Mouse (Mus musculus) ZHBTc4 (cell line): Measurements from ENCODE around the gene Tamm41.

ENCODE experiments used
- DNase-seq: peaks from one replicate; pipeline ENCODE4 v3.0.0-alpha.2; 2011; ENCODE audit warnings: low read depth, low spot score

The Tamm41 gene

DNA sequence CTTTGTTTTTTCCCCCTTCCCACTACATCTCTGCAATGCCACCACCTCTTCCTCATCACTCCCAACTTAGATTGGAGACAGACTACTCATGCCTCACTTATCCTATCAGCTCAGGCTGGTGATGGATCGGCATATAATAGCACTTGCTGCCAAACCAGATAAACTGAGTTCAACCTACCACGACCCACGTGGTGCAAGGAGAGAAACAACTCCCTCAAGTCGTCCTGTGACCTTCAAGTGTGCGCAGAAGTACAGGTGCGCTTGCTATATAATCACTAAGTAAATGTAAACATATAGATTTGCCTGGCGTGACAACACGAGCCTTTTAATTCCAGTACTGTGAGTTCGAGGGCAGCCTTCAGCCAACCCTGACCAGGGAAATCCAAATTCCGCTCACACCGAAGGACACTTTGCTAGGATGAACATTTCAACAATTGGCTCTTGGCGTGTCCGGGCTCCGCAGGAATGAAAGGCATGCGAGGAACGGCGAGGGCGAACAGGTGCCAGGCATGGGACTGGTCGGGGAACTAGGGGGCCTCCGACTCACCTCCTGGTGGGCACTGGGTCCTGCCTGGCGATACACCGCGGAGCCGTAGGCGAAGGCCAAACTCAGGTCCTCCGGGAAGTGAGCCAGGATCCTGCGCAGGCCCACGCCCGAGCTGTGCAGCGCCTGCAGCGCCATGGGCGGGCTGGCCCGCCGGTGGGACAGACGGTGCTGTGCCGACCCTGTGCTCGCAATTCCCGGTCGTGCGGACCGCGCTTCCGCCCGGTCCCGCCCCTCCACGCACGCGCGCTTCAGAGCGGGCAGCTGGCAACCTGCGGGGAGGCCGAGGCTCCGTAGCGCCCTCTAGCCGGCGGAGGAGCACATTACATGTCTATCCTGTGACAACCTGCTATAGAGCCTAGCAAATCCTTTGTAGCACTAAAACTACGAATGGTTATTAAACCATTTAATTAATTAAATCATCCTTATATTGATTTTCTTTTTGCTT, at the start of gene Tamm41:
Gene Tamm41 (minus strand): TSS at position 774 of the 992 bp plus-strand sequence.
- peak; percentile 95 for DNase-seq

GRCm38 (mm10) chr6:115085274-115085841, 47.7 kb upstream of the Tamm41 start:
- DNase-seq, result no peak

- peak; percentile 64 for DNase-seq
Observed at GRCm38 (mm10) chr6:115076781-115077575, 39.3 kb upstream of the Tamm41 start.

DNA sequence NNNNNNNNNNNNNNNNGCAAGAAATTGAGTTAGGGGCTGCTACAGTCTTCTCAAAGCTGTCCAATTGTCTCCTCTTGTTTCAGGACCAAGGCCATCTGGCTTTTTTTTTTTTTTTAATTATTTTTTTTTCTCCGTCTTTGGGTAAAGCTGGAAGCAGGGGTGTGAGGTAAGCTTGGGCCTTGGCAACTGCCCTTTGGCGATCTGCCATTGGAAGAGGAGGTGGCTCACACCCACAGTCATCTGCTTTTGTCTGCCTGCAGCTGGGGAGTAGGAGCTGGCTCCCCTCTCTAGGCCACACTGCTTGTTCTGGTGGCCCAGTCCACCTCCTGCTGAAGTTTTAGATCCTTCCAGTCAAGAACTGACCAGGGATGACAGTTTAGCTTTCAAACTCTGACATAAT, 34.3 kb upstream of the Tamm41 start:
- DNase-seq, result no peak

DNA sequence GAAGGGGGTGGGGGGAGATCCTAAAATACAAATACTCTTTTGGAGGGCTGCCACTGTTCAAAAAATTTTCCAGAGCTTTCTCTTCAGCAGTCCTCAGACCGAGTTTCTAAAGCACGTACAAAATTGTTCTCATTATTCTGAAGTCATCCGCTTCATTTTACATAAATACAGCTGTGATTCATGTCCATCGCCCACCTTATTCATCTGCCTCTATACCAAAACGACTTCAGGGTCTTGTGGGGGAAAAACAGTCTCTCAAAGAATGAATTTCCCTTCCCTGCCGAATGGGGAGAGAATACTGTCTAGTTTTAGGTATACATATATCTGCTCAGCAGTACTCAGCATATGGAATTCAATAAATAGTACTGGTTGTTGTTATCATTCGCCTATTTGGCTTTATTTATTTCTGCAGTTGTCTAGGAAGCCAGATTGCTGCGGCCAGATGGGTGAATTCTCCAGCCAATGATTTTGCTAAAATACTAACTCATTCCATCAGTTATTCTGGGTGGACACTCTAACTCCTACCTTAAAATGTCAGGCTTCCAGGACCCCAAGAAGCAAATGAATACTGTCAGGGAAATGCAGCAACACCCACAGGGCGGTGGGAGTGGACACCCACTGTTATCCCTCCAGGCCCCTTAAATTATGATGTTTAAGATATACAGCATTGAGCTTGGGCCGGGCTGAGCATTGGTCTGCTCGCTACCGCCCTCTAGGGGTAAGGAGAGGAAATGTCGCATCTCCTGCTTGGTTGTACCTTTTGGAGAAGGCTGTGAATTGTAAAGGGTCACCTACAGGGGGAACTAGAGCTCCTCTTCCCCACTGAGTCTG, 27.9 kb upstream of the Tamm41 start:
- DNase-seq, result peak; percentile 82

DNA sequence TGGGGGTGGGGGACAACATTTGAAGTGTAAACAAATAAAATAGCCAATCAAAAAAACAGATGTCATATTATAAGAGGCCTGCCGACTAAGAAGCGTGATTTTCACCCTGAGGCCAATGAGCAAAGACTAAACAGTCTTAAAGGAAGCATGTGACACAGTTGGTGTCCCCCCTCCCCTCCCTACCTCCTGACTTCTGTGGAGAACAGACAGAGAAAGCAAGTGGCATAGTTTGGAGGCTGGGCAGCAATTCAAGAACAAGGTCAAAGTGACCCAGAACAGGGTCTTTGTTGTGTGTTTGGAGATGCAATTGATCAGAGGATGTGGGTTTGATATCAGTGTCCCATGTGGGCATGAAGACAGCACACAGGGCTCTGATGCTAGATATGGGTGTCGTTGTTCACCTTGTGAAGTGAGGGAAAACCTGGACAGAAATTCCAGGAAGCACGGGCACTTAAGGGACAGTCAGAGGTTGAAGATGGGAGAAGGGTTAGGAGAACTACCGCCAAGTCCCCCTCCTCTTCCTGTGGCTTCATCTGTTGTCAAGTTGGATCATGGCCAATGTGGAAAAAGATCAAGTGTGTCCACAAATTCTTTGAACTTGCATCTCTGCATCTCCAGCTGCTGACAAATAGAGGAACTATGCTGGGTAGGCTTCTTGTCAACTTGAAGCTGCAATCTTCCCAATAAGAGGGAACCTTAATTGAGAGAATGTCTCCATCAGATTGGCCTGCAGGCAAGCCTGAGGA, 25.1 kb upstream of the Tamm41 start:
- DNase-seq, result no peak

DNA sequence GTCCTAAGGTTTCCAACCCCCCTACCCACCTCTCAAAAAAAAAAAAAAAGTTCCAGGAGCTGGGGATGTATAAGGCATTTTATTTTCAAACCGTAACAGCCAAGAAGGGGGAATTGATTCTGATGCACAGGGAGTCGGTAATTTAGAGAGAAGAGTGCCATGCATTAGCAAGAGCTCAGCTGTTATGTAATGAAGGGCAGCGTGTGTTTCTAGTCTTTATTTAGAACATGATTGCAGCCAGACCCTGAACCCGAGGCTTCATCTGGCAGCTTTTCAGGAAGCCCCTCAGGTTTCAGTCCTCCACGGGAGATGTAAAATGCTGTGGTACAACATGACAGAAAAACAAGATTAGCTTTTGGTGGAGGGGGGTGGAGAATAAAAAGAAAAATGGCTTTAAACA, 21.6 kb upstream of the Tamm41 start:
- DNase-seq, result no peak

- DNase-seq, result no peak
Observed at GRCm38 (mm10) chr6:115056699-115057098, 19.0 kb upstream of the Tamm41 start.

DNA sequence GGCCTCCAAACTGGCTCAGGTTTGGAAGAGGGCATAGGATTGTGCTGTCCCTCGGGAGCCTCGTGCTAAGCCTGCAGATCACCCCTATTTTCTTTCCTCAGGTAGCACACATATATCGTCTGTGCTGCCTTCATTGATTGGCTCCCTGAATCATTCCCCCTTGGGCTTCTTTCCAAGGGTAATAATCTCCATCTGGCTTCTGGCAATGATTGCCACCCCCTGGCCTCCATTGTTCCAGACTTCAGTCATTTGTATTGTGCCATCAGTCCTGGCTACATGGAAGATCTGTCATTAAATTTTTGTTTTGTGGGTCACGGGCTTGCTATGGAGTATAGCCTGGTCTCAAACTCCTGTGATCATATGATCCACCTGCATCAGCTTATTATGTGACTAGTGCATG, 17.8 kb upstream of the Tamm41 start:
- no peak for DNase-seq

GRCm38 (mm10) chr6:115051586-115052197, 14.0 kb upstream of the Tamm41 start:
- no peak for DNase-seq

GRCm38 (mm10) chr6:115049015-115049414, 11.3 kb upstream of the Tamm41 start:
- DNase-seq, result peak; percentile 43

- DNase-seq, result no peak
Observed at GRCm38 (mm10) chr6:115047816-115048215, 10.1 kb upstream of the Tamm41 start.

DNA sequence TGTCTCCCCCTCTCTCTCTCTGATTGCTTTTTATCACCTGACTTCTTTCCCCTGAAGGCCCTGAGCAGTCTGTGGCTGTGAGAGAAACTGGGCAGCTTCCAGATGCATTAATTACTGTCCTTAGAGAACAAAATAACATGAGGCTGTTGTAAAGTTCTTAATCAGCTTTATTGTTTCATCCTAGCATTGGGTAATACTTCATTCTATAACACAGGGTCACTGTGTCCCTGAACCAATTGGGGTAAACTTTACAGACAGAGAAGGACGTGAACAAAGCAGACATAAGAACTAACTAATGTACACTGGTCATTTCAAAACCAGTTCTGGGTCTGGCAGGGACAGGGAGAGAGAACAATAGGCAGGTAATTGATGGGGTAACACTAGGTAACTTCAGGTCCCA, 8.4 kb upstream of the Tamm41 start:
- no peak for DNase-seq

GRCm38 (mm10) chr6:115044709-115045108, 7.0 kb upstream of the Tamm41 start:
- peak; percentile 48 for DNase-seq

DNA sequence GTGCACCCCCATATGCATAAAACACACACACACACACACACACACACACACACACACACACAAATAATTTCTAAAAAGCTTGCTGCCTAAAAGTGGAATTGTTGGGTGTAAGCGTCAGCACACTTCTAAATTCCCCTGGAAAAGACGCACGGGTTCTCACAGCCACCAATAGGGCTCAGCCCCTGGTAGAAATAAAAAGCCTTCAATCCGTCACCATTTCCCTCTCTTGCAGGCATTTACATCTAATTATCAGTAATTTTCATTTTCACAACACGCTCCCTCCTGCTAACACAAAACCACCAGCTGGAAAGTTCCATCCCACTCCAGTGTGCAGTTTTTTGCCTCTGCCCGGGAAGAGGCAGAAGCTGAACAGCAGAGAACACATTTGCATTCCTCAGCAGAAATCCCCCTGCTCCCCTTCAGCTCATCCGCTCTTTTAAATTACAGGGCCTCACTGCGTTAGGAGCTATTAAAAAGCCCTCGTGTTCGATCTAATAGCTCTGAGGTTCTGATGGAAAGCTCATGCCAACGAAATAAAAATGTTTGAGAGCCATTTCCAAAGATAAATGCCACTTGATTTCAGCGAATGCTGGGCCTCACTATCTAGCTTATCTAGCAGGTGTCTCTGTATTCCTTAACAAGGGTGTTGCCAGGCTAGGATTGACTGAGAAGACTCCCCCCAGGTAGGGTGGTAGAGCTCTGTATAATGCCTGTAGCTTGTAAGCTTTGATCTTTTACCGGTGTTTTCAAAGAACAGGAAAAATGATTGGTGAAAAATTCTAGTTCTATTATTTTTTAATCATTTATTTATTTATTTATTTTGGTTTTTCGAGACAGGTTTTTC, 6.2 kb upstream of the Tamm41 start:
- no peak for DNase-seq

DNA sequence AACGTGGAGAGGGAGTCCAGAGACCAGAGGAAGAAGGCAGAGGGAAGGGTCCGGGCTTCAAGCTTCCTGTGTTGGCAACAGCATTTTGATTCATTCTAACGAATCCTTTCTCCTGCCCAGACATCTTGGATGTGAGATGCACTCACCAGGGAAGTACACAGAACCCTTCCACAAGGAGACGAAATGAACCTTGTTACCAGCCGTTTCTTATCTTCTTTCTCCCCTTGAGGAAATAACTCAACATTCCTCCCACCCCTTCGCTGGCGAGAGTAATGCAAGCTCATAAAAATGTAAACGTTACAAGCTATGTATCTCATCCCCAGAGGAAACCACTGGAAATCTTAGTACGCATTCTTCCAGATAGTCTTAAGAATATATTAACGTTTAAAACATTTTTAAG, 4.9 kb upstream of the Tamm41 start:
- DNase-seq, result no peak

GRCm38 (mm10) chr6:115033441-115033840, 4.2 kb downstream of the Tamm41 start:
- no peak for DNase-seq

- peak; percentile 53 for DNase-seq
Observed at GRCm38 (mm10) chr6:115030098-115030497, 7.6 kb downstream of the Tamm41 start.

GRCm38 (mm10) chr6:115029248-115029647, 8.4 kb downstream of the Tamm41 start:
- DNase-seq, result peak; percentile 51
